Mouse (Mus musculus): Measurements from ENCODE around the gene Kbtbd6. TPM values are rescaled to one million over a fixed set of nuclear protein-coding genes. Genes with fewer than 3 reads are reported as not detected.
A peak's percentile ranks its signal among the peaks of the same experiment; 100 is the strongest.

The Kbtbd6 gene
- total and polyA plus RNA-seq, 2 experiments, result 0.18 TPM; not detected in 1

DNA sequence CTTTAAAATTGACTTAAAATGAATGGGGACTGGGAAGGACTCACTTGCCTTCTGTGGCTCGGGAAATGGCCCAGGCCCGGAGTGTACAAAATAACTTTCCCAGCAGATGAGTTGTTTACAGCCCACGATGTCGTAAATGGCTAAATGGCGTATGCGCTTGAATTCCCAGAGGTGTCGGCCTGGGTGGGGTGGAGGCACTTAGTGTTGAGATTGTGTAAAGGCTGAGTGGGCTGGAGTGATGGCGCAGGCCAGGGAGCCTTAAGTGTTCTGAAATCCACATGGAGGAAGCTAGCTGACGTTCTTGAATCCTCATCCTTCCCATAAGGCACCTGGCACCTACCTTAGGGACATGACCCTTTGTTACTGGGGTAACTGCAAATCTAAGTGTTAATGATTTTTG is 36.9 kb downstream of the Kbtbd6 start:
- 88% methylated on average over 9 of the region's 9 CpGs for WGBS
- Histone ChIP-seq H3K4me1 (ENCODE audit: control insufficient read depth, insufficient read depth, low read length) (peaks cover 33% of the 10 kb centered on the region), H3K4me3 (ENCODE audit: insufficient read depth, low read depth, low read length) (no peak overlapping the region), H3K9ac (ENCODE audit: low read depth, low read length) (no peak overlapping the region), H3K79me2 (ENCODE audit: control insufficient read depth, insufficient read depth, low read length) (peaks cover 38% of the 10 kb centered on the region), H3K36me3 (ENCODE audit: control insufficient read depth, insufficient read depth, low read length) (peaks cover 5% of the 10 kb centered on the region; the same call in 1 of the 2 replicates), H3K27me3 (ENCODE audit: control insufficient read depth, insufficient read depth, low read length) (no peaks in the 10 kb centered on the region), H3K27ac (replicated peaks; ENCODE audit: insufficient read depth, low read depth, low read length) (no peak overlapping the region)
- no peak for DNase-seq (ENCODE audit: extremely low read depth, low read depth, low spot score)
- TF ChIP-seq POLR2A (IDR thresholded peaks at IDR 0.05; ENCODE audit: extremely low read depth, insufficient read depth, low read length), result no peak

- peaks cover 35% of the 10 kb centered on the region for H3K79me2 ChIP-seq (ENCODE audit: control insufficient read depth, insufficient read depth, low read length)
- no peak overlapping the region for H3K4me3 ChIP-seq (ENCODE audit: insufficient read depth, low read depth, low read length)
- H3K9ac ChIP-seq (ENCODE audit: low read depth, low read length), result no peak overlapping the region; the same call in 1 of the 2 replicates
- peak overlapping the region; percentile 44 for H3K27ac ChIP-seq (replicated peaks; ENCODE audit: insufficient read depth, low read depth, low read length)
- 40% methylated on average over 12 of the region's 12 CpGs for WGBS
- peak; percentile 56 for DNase-seq (ENCODE audit: extremely low read depth, low read depth, low spot score)
- H3K27me3 ChIP-seq (ENCODE audit: control insufficient read depth, insufficient read depth, low read length), result no peaks in the 10 kb centered on the region
- H3K36me3 ChIP-seq (ENCODE audit: control insufficient read depth, insufficient read depth, low read length), result peaks cover 5% of the 10 kb centered on the region; the same call in 1 of the 2 replicates
- TF ChIP-seq CTCF (IDR thresholded peaks at IDR 0.05; ENCODE audit: low read depth, low read length) (no peak), POLR2A (IDR thresholded peaks at IDR 0.05; ENCODE audit: extremely low read depth, insufficient read depth, low read length) (no peak)
- peaks cover 34% of the 10 kb centered on the region for H3K4me1 ChIP-seq (ENCODE audit: control insufficient read depth, insufficient read depth, low read length)
Observed at GRCm38 (mm10) chr14:79489150-79489549, 37.5 kb downstream of the Kbtbd6 start.

DNA sequence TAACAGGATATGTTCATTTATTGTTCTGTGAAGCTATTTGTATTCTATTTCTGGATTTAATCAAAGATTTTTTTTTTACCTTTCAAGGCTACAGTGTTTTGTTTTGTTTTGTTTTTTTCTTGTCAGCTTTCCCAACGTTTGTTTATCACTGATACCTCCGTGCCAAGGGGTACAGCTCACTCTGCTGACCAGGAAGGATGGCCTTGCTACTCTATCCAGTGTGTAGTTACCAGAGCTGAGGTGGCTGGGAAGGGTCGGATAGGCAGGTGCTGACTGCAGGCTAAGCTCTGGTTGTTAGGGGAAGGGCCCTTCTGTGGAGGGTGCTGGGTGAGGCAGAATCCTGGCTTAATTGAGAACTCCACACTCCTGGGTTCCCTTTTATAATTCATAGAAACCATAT is 38.6 kb downstream of the Kbtbd6 start:
- WGBS, result 6% methylated on average over 3 of the region's 3 CpGs
- DNase-seq (ENCODE audit: extremely low read depth, low read depth, low spot score), result peak; percentile 75
- Histone ChIP-seq H3K36me3 (ENCODE audit: control insufficient read depth, insufficient read depth, low read length) (peaks cover 5% of the 10 kb centered on the region; the same call in 1 of the 2 replicates), H3K4me3 (ENCODE audit: insufficient read depth, low read depth, low read length) (no peak overlapping the region), H3K9ac (ENCODE audit: low read depth, low read length) (no peak overlapping the region), H3K27me3 (ENCODE audit: control insufficient read depth, insufficient read depth, low read length) (no peaks in the 10 kb centered on the region), H3K79me2 (ENCODE audit: control insufficient read depth, insufficient read depth, low read length) (peaks cover 36% of the 10 kb centered on the region), H3K4me1 (ENCODE audit: control insufficient read depth, insufficient read depth, low read length) (peaks cover 35% of the 10 kb centered on the region), H3K27ac (replicated peaks; ENCODE audit: insufficient read depth, low read depth, low read length) (0 out of 2 replicates have a peak overlapping the region, but pooled peaks have one; percentile 7)
- no peak for TF ChIP-seq CTCF (IDR thresholded peaks at IDR 0.05; ENCODE audit: low read depth, low read length)
- TF ChIP-seq POLR2A (IDR thresholded peaks at IDR 0.05; ENCODE audit: extremely low read depth, insufficient read depth, low read length), result no peak

DNA sequence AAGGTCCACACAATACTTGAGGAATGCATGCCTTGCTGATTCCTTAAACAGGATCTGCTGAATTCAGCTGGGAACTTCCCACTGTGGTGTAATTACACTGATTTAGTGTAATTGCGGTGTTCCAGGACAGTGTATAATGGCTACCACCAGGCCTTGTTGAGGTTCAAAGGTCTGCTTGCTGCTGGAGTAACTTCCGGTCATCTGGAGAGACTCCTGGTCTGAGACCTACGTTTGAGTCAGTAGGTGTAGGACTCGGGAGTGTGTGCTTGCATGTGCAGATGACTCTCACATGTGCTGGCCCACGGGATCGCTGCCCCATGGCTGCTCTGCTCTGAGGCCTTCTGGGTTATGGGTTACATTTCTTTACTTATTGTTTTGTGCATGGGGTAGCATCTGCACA is 42.7 kb downstream of the Kbtbd6 start:
- 35% methylated on average over 6 of the region's 6 CpGs for WGBS
- Histone ChIP-seq H3K4me1 (ENCODE audit: control insufficient read depth, insufficient read depth, low read length) (peaks cover 20% of the 10 kb centered on the region), H3K27ac (replicated peaks; ENCODE audit: insufficient read depth, low read depth, low read length) (peak overlapping the region; percentile 4; the same call in 1 of the 2 replicates), H3K4me3 (ENCODE audit: insufficient read depth, low read depth, low read length) (no peak overlapping the region), H3K79me2 (ENCODE audit: control insufficient read depth, insufficient read depth, low read length) (peaks cover 43% of the 10 kb centered on the region; the same call in 1 of the 2 replicates), H3K27me3 (ENCODE audit: control insufficient read depth, insufficient read depth, low read length) (no peaks in the 10 kb centered on the region), H3K36me3 (ENCODE audit: control insufficient read depth, insufficient read depth, low read length) (peaks cover 5% of the 10 kb centered on the region; the same call in 1 of the 2 replicates), H3K9ac (ENCODE audit: low read depth, low read length) (no peak overlapping the region)
- TF ChIP-seq CTCF (IDR thresholded peaks at IDR 0.05; ENCODE audit: low read depth, low read length) (no peak), POLR2A (IDR thresholded peaks at IDR 0.05; ENCODE audit: extremely low read depth, insufficient read depth, low read length) (no peak)
- DNase-seq (ENCODE audit: extremely low read depth, low read depth, low spot score), result peak; percentile 62

DNA sequence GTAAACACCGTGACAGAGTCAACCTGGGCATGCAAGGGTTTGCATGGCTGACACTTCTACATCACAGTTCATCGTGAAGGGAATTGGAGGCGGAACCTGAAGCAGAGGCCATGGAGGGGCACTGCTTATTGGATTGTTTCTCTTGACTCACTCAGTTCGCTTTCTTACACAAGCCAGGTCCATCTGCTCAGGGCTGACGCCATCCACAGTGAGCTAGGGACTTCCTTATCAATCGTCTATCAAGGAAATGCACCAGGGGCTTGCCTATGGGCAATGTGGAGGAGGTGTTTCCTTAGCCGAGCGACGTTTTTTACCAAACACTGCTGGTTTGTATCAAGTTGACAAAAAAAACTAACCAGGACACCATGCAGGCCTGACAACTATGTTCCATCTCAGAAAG is 47.7 kb downstream of the Kbtbd6 start:
- Histone ChIP-seq H3K27me3 (ENCODE audit: control insufficient read depth, insufficient read depth, low read length) (no peaks in the 10 kb centered on the region), H3K4me1 (ENCODE audit: control insufficient read depth, insufficient read depth, low read length) (peaks cover 22% of the 10 kb centered on the region), H3K4me3 (ENCODE audit: insufficient read depth, low read depth, low read length) (no peak overlapping the region), H3K36me3 (ENCODE audit: control insufficient read depth, insufficient read depth, low read length) (no peaks in the 10 kb centered on the region), H3K27ac (replicated peaks; ENCODE audit: insufficient read depth, low read depth, low read length) (no peak overlapping the region), H3K9ac (ENCODE audit: low read depth, low read length) (no peak overlapping the region), H3K79me2 (ENCODE audit: control insufficient read depth, insufficient read depth, low read length) (peaks cover 46% of the 10 kb centered on the region; the same call in 1 of the 2 replicates)
- 77% methylated on average over 9 of the region's 9 CpGs for WGBS
- no peak for DNase-seq (ENCODE audit: extremely low read depth, low read depth, low spot score)
- TF ChIP-seq POLR2A (IDR thresholded peaks at IDR 0.05; ENCODE audit: extremely low read depth, insufficient read depth, low read length) (no peak), CTCF (IDR thresholded peaks at IDR 0.05; ENCODE audit: low read depth, low read length) (no peak)

- Histone ChIP-seq H3K27ac (replicated peaks; ENCODE audit: insufficient read depth, low read depth, low read length) (no peak overlapping the region), H3K36me3 (ENCODE audit: control insufficient read depth, insufficient read depth, low read length) (no peaks in the 10 kb centered on the region), H3K4me3 (ENCODE audit: insufficient read depth, low read depth, low read length) (no peak overlapping the region), H3K79me2 (ENCODE audit: control insufficient read depth, insufficient read depth, low read length) (peaks cover 40% of the 10 kb centered on the region; the same call in 1 of the 2 replicates), H3K9ac (ENCODE audit: low read depth, low read length) (no peak overlapping the region), H3K4me1 (ENCODE audit: control insufficient read depth, insufficient read depth, low read length) (peaks cover 24% of the 10 kb centered on the region), H3K27me3 (ENCODE audit: control insufficient read depth, insufficient read depth, low read length) (no peaks in the 10 kb centered on the region)
- DNase-seq (ENCODE audit: extremely low read depth, low read depth, low spot score), result no peak
- TF ChIP-seq CTCF (IDR thresholded peaks at IDR 0.05; ENCODE audit: low read depth, low read length) (no peak), POLR2A (IDR thresholded peaks at IDR 0.05; ENCODE audit: extremely low read depth, insufficient read depth, low read length) (no peak)
- 84% methylated on average over 4 of the region's 4 CpGs for WGBS
Observed at GRCm38 (mm10) chr14:79500756-79501155, 49.1 kb downstream of the Kbtbd6 start.
